Mouse (Mus musculus): ENCODE measurements around the gene Ccdc102a.

DNA sequence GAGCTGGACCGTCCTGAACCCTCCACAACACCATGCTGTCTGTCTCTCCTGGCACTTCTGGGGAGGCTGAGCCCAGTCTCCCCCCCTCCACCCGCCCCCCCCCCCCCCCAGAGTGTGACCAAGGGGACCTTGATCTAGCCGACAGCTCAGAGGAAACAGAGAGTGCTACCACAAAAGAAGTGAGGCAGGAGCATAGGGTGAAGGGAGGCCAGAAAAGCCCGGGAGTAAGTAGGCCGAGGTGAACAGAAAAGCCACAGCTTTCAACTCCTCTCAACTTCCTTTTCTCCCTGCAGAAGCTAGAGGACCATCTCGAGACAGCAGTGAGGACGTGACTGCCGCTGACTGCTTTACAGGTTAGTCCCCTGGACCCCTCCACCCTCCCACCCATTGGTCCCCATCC, 5.5 kb upstream of the Ccdc102a start, which contains the start of gene Adgrg5:
- TF ChIP-seq CTCF (IDR thresholded peaks at IDR 0.05; ENCODE audit: control insufficient read depth, insufficient read depth, low read length), result no peak
- TF ChIP-seq POLR2A (IDR thresholded peaks at IDR 0.05; ENCODE audit: borderline replicate concordance, control insufficient read depth, low read depth, low read length), result no peak
